Mouse (Mus musculus) adrenal gland, adult 18-20 months (tissue): ENCODE results near the gene Rtbdn. TPM values are rescaled to one million over a fixed set of nuclear protein-coding genes. Genes with fewer than 3 reads are reported as not detected.
A peak's percentile ranks its signal among the peaks of the same experiment; 100 is the strongest.

Experiments used
- DNase-seq, 2 experiments: peaks; one replicate each; pipeline ENCODE4 v3.0.0; 2021 to 2022; ENCODE audit warnings: low spot score in 2 of 2
- total RNA-seq, 2 experiments: library from RNA; stranded (reverse); gene quantifications; 1 replicate in 1 of 2; 2 replicates in 1 of 2; pipeline ENCODE4 v1.2.3; 2021

Gene Rtbdn
- total RNA-seq, 2 experiments from 2014 or later = 0.16 TPM; not detected in 1

GRCm38 (mm10) chr8:84977435-84978247 lies 30.9 kb downstream of the Rtbdn start:
- peak; percentile 64 to 71 for DNase-seq

GRCm38 (mm10) chr8:84978248-84978940 lies 31.6 kb downstream of the Rtbdn start, which contains the start of gene Junb:
Gene Junb, minus strand, starts transcription at chr8:84978718.
- peak; percentile 99 for DNase-seq

- peak; percentile 84 to 87 for DNase-seq
These were observed 33.0 kb downstream of the Rtbdn start for GRCm38 (mm10) chr8:84979599-84980421.

GRCm38 (mm10) chr8:84980622-84981358 lies 34.0 kb downstream of the Rtbdn start:
- DNase-seq = peak; percentile 77 to 78

GRCm38 (mm10) chr8:84981644-84982498 lies 35.1 kb downstream of the Rtbdn start:
- no peak for DNase-seq

- DNase-seq = no peak
These were observed 35.8 kb downstream of the Rtbdn start for GRCm38 (mm10) chr8:84982499-84983011.

GRCm38 (mm10) chr8:84984294-84985048 lies 37.7 kb downstream of the Rtbdn start:
- peak in 1 of 2 experiments; percentile 48 for DNase-seq

GRCm38 (mm10) chr8:84985049-84985683 lies 38.4 kb downstream of the Rtbdn start:
- DNase-seq = no peak

GRCm38 (mm10) chr8:84985684-84986378 lies 39.0 kb downstream of the Rtbdn start:
- peak; percentile 82 to 83 for DNase-seq

GRCm38 (mm10) chr8:84986379-84986945 lies 39.7 kb downstream of the Rtbdn start:
- no peak for DNase-seq

GRCm38 (mm10) chr8:84987388-84987787 lies 40.6 kb downstream of the Rtbdn start:
- DNase-seq = no peak

GRCm38 (mm10) chr8:84987903-84988302 lies 41.1 kb downstream of the Rtbdn start:
- DNase-seq = no peak

GRCm38 (mm10) chr8:84989311-84989731 lies 42.5 kb downstream of the Rtbdn start:
- DNase-seq = peak in 1 of 2 experiments; percentile 49

- peak; percentile 93 for DNase-seq
These were observed 43.0 kb downstream of the Rtbdn start for GRCm38 (mm10) chr8:84989810-84990209.

GRCm38 (mm10) chr8:84990349-84990748 lies 43.6 kb downstream of the Rtbdn start, which contains the start of gene Hook2:
Gene Hook2, plus strand, starts transcription at chr8:84990603.
- peak; percentile 93 for DNase-seq

GRCm38 (mm10) chr8:84990836-84991235 lies 44.0 kb downstream of the Rtbdn start:
- peak in 1 of 2 experiments; percentile 41 for DNase-seq

GRCm38 (mm10) chr8:84994375-84994774 lies 47.6 kb downstream of the Rtbdn start:
- no peak for DNase-seq
